Mouse (Mus musculus) ES-E14 (cell line): ENCODE measurements at regions not wholly inside any gene's neighbourhood (a gene's known extent, or its start where the extent isn't known, plus 50 kb on each side); places are given as distances from the start of the nearest gene placed in this dataset.

Experiments
- CHD2 ChIP-seq: IDR thresholded peaks from 2 replicates; pipeline ENCODE4 v1.6.1; 2014; ENCODE audit warnings: mild to moderate bottlenecking, low read depth, low read length, inconsistent platforms
- HCFC1 ChIP-seq: IDR thresholded peaks from 2 replicates; pipeline ENCODE4 v1.6.1; 2012; ENCODE audit warnings: low read length, inconsistent platforms, borderline replicate concordance; ENCODE audit not compliant: insufficient read depth
- MAFK ChIP-seq: IDR thresholded peaks from 2 replicates; pipeline ENCODE4 v1.6.1; 2014; ENCODE audit warnings: mild to moderate bottlenecking, low read depth, low read length, inconsistent platforms; ENCODE audit not compliant: insufficient read depth
- ZC3H11A ChIP-seq: IDR thresholded peaks from 2 replicates; pipeline ENCODE4 v1.6.1; 2012; ENCODE audit warnings: low read depth, mild to moderate bottlenecking, inconsistent platforms, low read length, borderline replicate concordance
- ZNF384 ChIP-seq: IDR thresholded peaks from 2 replicates; pipeline ENCODE4 v1.6.1; 2012; ENCODE audit warnings: low read depth, low read length, inconsistent platforms

DNA sequence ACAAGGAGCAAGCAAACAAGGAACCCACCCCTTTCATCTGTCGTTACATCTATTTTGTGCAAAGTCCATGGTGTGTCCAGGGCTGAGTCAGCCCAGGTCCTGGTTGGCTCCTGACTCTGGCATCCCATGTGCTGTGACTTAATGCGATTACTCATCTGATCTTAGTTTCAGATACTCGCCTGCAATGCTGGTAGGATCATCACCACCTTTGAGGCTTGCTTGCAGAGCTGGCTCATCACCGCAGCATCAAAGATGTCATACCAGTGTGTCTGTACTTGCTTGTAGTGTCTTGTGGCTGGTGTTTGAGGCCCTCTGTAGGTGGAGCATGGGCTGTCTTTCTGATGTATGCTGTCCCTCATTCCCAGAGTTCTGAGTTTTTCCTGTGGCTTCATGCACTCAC is 93.0 kb upstream of the Irf2bp2 start:
- TF ChIP-seq ZC3H11A (no peak), ZNF384 (no peak), MAFK (no peak), HCFC1 (no peak), CHD2 (no peak)
